Mouse (Mus musculus) heart, embryonic 10.5 days (tissue): Measurements from ENCODE around the gene Mknk1. TPM values are rescaled to one million over a fixed set of nuclear protein-coding genes. Genes with fewer than 3 reads are reported as not detected.

Experiments
- DNase-seq: peaks from one replicate; pipeline ENCODE4 v3.0.0-alpha.2; 2017; ENCODE audit warnings: low spot score
- H3K27ac ChIP-seq: fragments of 300-500 bp; sonication (generic); 2 replicates; pipeline ENCODE4 v1.5.1; 2016; ENCODE audit warnings: mild to moderate bottlenecking
- H3K27me3 ChIP-seq: fragments of 300-500 bp; sonication (generic); 2 replicates; pipeline ENCODE4 v1.6.1; 2016; ENCODE audit warnings: mild to moderate bottlenecking; ENCODE audit not compliant: poor library complexity, insufficient read depth, severe bottlenecking
- H3K36me3 ChIP-seq: fragments of 300-500 bp; sonication (generic); 2 replicates; pipeline ENCODE4 v1.6.1; 2016; ENCODE audit warnings: mild to moderate bottlenecking, moderate library complexity
- H3K4me1 ChIP-seq: fragments of 300-500 bp; sonication (generic); 2 replicates; pipeline ENCODE4 v1.6.1; 2016; ENCODE audit warnings: mild to moderate bottlenecking
- H3K4me3 ChIP-seq: fragments of 300-500 bp; sonication (generic); 2 replicates; pipeline ENCODE4 v1.5.1; 2016; ENCODE audit warnings: mild to moderate bottlenecking, moderate library complexity
- H3K9me3 ChIP-seq: fragments of 300-500 bp; sonication (generic); 2 replicates; pipeline ENCODE4 v1.6.1; 2016; ENCODE audit warnings: mild to moderate bottlenecking, moderate library complexity
- WGBS: fragments of 180-500 bp; shearing (Covaris S2); methylation state at CpG from one replicate; pipeline ENCODE4 v1.1.7; 2016; 5-methylcytosine and 5-hydroxymethylcytosine counted together
- polyA plus RNA-seq: library from polyadenylated mRNA; unstranded; fragments of >200 nt; fragmentation: Nextera tagmentation; extraction: Ambion mirVana; gene quantifications from 2 replicates; pipeline ENCODE4 v1.2.1, GENCODE M21; 2016

Mknk1 gene
- polyA plus RNA-seq, 1 experiment from 2014 or later = 23.0 TPM

DNA sequence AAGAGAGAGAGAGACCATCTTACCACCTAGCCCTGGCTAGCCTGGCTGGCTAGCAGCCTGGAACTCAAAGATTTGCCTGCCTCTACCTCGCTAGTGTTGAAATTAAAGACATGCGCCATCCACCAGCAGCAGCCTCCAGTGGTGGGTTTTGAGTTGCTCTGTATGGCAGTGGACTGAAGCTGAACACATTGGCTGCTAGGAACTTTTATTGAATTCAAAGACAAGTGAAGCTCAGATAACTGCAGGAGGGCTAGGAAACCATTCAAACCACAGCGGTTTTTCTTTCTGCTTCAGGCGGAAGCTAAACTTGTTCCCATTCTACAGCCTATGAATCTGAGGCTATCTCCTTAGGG, 11.5 kb upstream of the Mknk1 start:
- peak overlapping the region; percentile 90 for H3K27ac ChIP-seq

DNA sequence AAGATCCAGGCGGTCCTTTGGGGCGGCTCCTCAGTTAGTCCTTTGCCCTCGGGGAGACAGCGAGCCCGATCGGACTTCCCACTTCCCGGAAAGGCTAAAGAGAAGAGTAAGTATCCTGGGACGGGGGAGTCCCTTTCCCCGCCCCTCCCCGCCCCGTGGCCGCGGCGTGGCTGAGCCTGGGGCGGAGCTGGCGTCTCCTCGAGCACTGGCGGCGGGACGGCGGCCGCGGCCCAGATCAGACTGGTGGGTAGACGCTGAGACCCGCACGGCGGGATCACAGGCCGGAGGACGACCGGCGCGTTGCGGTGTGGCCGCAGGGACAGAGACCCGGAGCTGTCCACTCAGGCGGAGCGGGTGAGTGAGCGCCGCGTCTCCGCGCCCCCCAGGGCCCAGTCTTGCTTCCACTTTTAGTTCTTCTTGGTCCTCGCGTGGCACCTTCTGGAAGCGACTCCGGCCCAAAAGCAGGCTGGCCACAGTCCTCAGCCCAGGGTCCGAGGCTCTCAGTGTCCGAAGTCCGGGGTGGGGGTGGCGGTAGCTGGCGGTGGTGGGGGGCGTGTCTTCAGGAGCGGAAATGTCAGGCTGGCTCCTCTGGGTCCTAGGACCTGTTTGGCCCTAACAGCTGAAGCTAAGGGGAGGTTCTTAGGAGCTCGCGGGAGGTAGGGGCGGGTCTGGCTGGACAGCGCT, 11.0 kb upstream of the Mknk1 start, which contains the start of gene Mob3c:
Gene Mob3c, plus strand, starts transcription at position 205 of the 684 bp plus-strand sequence.
- WGBS = under 1% methylated on average over 57 of the region's 57 CpGs
- no peaks in the 10 kb centered on the region for H3K9me3 ChIP-seq
- H3K4me3 ChIP-seq = peak within 1 kb of the TSS; percentile 80
- H3K36me3 ChIP-seq = peaks cover 18% of the 10 kb centered on the region
- H3K4me1 ChIP-seq = peaks cover 42% of the 10 kb centered on the region
- peaks cover 14% of the 10 kb centered on the region; the same call in 1 of the 2 replicates for H3K27me3 ChIP-seq
- DNase-seq = peak; percentile 93
- peak within 1 kb of the TSS; percentile 90 for H3K27ac ChIP-seq

More for the DNA sequence above, 11.5 kb upstream of the Mknk1 start:
- H3K4me3 ChIP-seq = peak overlapping the region; percentile 80
- no peaks in the 10 kb centered on the region for H3K9me3 ChIP-seq
- H3K36me3 ChIP-seq = peaks cover 13% of the 10 kb centered on the region
- no peak for DNase-seq
- H3K27me3 ChIP-seq = peaks cover 14% of the 10 kb centered on the region; the same call in 1 of the 2 replicates
- peaks cover 46% of the 10 kb centered on the region for H3K4me1 ChIP-seq
- 6% methylated on average over 4 of the region's 4 CpGs for WGBS

- 5% methylated on average over 8 of the region's 8 CpGs for WGBS
- peak overlapping the region; percentile 90; the same call in 1 of the 2 replicates for H3K27ac ChIP-seq
Measured at GRCm38 (mm10) chr4:115828572-115828902, 10.5 kb upstream of the Mknk1 start.

DNA sequence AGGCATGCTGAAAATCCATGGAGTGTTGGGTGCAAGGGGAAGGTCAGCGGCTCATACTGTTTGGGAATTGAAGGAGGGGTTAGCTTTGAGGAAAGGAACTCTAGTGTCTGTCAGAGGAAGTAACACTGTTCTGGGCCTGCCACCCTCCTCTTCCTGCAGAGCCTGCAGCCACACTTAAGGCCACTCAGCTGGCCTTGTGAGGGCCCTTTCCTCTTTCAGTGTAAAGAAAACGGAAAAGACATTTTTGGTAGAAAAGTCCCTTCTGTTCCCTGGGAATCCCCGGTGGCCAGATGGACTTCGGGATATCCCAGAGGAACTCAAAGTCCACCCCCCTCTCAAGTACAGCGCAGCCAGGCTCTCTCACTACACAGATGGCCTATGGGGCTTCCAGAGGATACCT, 8.5 kb upstream of the Mknk1 start:
- WGBS = 69% methylated on average over 5 of the region's 5 CpGs
- DNase-seq = no peak

More at GRCm38 (mm10) chr4:115828572-115828902, 10.5 kb upstream of the Mknk1 start:
- Histone ChIP-seq H3K4me1 (peaks cover 37% of the 10 kb centered on the region), H3K4me3 (peak overlapping the region; percentile 80), H3K27me3 (peaks cover 14% of the 10 kb centered on the region; the same call in 1 of the 2 replicates), H3K36me3 (peaks cover 22% of the 10 kb centered on the region), H3K9me3 (no peaks in the 10 kb centered on the region)
- no peak for DNase-seq

GRCm38 (mm10) chr4:115831221-115831620, 7.8 kb upstream of the Mknk1 start:
- Histone ChIP-seq H3K27me3 (peaks cover 14% of the 10 kb centered on the region; the same call in 1 of the 2 replicates), H3K9me3 (no peaks in the 10 kb centered on the region), H3K4me1 (peaks cover 22% of the 10 kb centered on the region), H3K27ac (no peak overlapping the region), H3K36me3 (peaks cover 40% of the 10 kb centered on the region), H3K4me3 (no peak overlapping the region)
- 91% methylated on average over 22 of the region's 22 CpGs for WGBS
- DNase-seq = no peak

More for the DNA sequence above, 8.5 kb upstream of the Mknk1 start:
- no peaks in the 10 kb centered on the region for H3K9me3 ChIP-seq
- peaks cover 22% of the 10 kb centered on the region for H3K4me1 ChIP-seq
- H3K27ac ChIP-seq = no peak overlapping the region
- peaks cover 37% of the 10 kb centered on the region for H3K36me3 ChIP-seq
- peaks cover 14% of the 10 kb centered on the region; the same call in 1 of the 2 replicates for H3K27me3 ChIP-seq
- no peak overlapping the region for H3K4me3 ChIP-seq

DNA sequence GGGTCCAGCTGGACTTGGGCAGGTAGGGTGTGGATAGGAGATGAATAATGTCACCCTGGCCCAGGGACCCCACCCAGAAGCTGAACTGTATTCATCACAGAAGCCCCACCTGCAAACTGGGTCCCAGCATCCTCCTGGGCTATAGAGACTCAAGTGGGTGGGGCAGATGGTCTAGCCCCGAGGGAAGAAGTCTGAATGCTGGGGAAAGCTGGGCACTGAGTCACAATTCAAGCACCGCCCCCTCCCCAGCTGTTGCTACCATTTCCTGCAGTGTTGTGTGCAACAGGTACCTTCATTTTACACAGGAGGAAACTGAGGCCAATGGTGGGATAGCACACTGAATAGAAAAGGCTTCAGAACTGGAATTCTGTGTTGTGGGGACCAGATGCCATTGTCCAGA, 7.0 kb upstream of the Mknk1 start:
- peaks cover 14% of the 10 kb centered on the region; the same call in 1 of the 2 replicates for H3K27me3 ChIP-seq
- H3K27ac ChIP-seq = no peak overlapping the region
- 66% methylated on average over 2 of the region's 2 CpGs for WGBS
- no peak for DNase-seq
- H3K4me1 ChIP-seq = peaks cover 20% of the 10 kb centered on the region
- H3K36me3 ChIP-seq = peaks cover 40% of the 10 kb centered on the region
- H3K9me3 ChIP-seq = no peaks in the 10 kb centered on the region
- no peak overlapping the region for H3K4me3 ChIP-seq

GRCm38 (mm10) chr4:115835576-115835975, 3.4 kb upstream of the Mknk1 start:
- Histone ChIP-seq H3K36me3 (peaks cover 40% of the 10 kb centered on the region), H3K9me3 (no peaks in the 10 kb centered on the region), H3K27ac (no peak overlapping the region), H3K4me3 (no peak overlapping the region), H3K4me1 (peaks cover 6% of the 10 kb centered on the region), H3K27me3 (0 out of 2 replicates have a peak, but pooled peaks cover 5% of the 10 kb centered on the region)
- WGBS = 79% methylated on average over 2 of the region's 2 CpGs
- no peak for DNase-seq

DNA sequence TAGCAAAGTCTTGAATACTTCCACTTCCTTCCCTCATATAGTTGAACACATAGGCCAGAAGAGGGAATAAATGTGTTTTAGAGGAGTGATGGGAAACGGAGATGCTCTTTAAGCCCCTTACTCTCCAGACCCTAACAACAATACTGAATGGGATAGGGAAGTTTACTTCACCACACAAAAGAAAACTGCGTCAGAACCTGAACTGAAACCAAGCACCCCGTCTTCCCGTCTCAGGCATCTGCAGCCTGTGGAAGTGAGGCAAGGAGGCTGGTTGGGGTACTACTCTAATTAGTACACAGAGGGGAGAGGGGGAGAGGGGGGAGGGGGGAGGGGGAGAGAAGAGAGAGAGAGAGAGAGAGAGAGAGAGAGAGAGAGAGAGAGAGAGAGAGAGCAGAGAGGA, 802 bp upstream of the Mknk1 start:
- Histone ChIP-seq H3K27me3 (no peaks in the 10 kb centered on the region), H3K4me1 (peaks cover 6% of the 10 kb centered on the region), H3K9me3 (no peaks in the 10 kb centered on the region), H3K27ac (no peak overlapping the region), H3K4me3 (peak overlapping the region; percentile 89), H3K36me3 (peaks cover 20% of the 10 kb centered on the region; the same call in 1 of the 2 replicates)
- DNase-seq = no peak
- 78% methylated on average over 4 of the region's 4 CpGs for WGBS

- 65% methylated on average over 4 of the region's 4 CpGs for WGBS
- H3K27ac ChIP-seq = no peak overlapping the region
Measured at GRCm38 (mm10) chr4:115839956-115840355, 958 bp downstream of the Mknk1 start.

GRCm38 (mm10) chr4:115840842-115841241, 1.8 kb downstream of the Mknk1 start:
- DNase-seq = no peak
- Histone ChIP-seq H3K36me3 (no peaks in the 10 kb centered on the region), H3K27ac (no peak overlapping the region), H3K4me1 (peaks cover 6% of the 10 kb centered on the region), H3K4me3 (no peak overlapping the region), H3K27me3 (no peaks in the 10 kb centered on the region), H3K9me3 (no peaks in the 10 kb centered on the region)
- WGBS = 88% methylated on average over 4 of the region's 4 CpGs

More at GRCm38 (mm10) chr4:115839956-115840355, 958 bp downstream of the Mknk1 start:
- Histone ChIP-seq H3K36me3 (peaks cover 5% of the 10 kb centered on the region; the same call in 1 of the 2 replicates), H3K27me3 (no peaks in the 10 kb centered on the region), H3K4me3 (peak overlapping the region; percentile 89), H3K9me3 (no peaks in the 10 kb centered on the region), H3K4me1 (peaks cover 6% of the 10 kb centered on the region)
- DNase-seq = no peak

DNA sequence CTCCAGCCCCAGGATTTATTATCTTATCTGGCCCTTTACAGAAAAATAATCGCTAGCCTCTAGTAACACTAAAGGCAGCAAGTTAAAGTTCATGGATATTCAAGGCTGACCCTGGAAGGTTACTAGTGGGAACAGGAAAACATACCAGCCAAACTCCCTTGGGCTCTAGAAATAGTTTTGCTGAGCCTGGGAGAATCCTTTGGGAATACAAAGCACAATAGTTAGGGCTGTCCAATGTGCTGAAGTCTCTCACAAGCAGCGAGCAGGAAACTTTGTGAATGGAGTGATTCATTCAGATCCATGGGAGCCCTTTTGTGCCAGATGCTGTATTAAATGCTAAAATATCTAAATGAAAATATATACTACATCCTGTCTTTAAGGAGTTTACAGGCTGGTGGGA, 7.7 kb downstream of the Mknk1 start:
- peaks cover 10% of the 10 kb centered on the region; the same call in 1 of the 2 replicates for H3K36me3 ChIP-seq
- no peak for DNase-seq

DNA sequence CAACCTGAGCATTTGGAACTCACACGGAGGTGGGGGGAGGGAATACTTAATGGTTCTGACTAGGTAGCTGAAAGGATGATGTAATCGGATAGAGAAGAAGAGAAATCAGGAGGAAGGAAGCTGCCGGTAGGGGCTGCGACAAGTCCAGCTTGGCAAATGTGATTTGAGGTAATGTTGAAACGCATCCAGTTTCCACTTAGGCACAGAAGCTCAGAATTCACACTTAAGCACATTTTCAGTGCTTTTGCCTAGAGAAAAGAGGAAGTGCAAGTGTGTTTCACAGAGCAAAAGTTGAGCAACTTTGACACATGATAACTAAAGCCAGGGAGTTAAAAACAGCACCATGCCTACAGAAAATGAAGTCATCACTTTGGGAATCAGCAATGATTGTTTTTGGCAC, 8.4 kb downstream of the Mknk1 start:
- Histone ChIP-seq H3K4me3 (no peak overlapping the region), H3K9me3 (no peaks in the 10 kb centered on the region), H3K4me1 (peaks cover 32% of the 10 kb centered on the region), H3K36me3 (peaks cover 15% of the 10 kb centered on the region; the same call in 1 of the 2 replicates), H3K27ac (no peak overlapping the region), H3K27me3 (no peaks in the 10 kb centered on the region)
- WGBS = 40% methylated on average over 5 of the region's 5 CpGs
- DNase-seq = no peak

More for the DNA sequence above, 7.7 kb downstream of the Mknk1 start:
- Histone ChIP-seq H3K4me3 (no peak overlapping the region), H3K4me1 (peaks cover 30% of the 10 kb centered on the region), H3K9me3 (no peaks in the 10 kb centered on the region), H3K27me3 (no peaks in the 10 kb centered on the region), H3K27ac (no peak overlapping the region)
- 50% methylated on average over 2 of the region's 2 CpGs for WGBS

DNA sequence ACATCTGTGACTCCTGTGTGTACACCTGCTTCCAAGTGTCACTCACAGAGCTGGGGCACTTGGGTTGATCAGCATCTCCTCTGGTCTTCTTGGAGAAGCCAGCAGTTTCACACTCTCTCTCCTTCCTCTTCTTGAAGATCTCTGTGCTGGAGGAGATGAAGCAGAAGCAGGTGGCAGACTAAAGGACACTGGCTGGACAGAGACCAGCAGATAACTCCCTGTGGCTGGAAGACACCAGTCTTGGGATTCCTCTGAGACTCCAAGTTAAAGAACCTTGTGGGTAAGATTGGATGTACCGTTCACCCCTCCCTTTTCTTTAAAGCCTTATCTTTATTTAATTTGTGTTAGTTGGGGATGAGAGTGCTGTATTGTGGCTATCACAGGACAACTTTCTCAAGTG, 9.1 kb downstream of the Mknk1 start:
- peaks cover 32% of the 10 kb centered on the region for H3K4me1 ChIP-seq

More for the DNA sequence above, 9.1 kb downstream of the Mknk1 start:
- DNase-seq = no peak
- Histone ChIP-seq H3K4me3 (no peak overlapping the region), H3K27me3 (no peaks in the 10 kb centered on the region), H3K9me3 (no peaks in the 10 kb centered on the region), H3K27ac (peak overlapping the region; percentile 67; the same call in 1 of the 2 replicates), H3K36me3 (peaks cover 17% of the 10 kb centered on the region; the same call in 1 of the 2 replicates)
- 70% methylated on average over 1 of the region's 1 CpGs for WGBS
